Mouse (Mus musculus): Measurements from ENCODE around the gene Ttc8. TPM values are rescaled to one million over a fixed set of nuclear protein-coding genes. Genes with fewer than 3 reads are reported as not detected.

Gene Ttc8
- polyA plus RNA-seq, 1 experiment from 2014 or later: 36.7 TPM

GRCm38 (mm10) chr12:98984785-98985184 lies 64.4 kb downstream of the Ttc8 start:
- ATAC-seq (ENCODE audit: low FRiP score, low read depth): no peak
- Histone ChIP-seq H3K9ac (no peak overlapping the region), H3K4me3 (no peak overlapping the region), H3K9me3 (no peaks in the 10 kb centered on the region), H3K4me2 (replicated peaks) (no peak overlapping the region), H3K4me1 (no peaks in the 10 kb centered on the region), H3K27ac (no peak overlapping the region), H3K27me3 (no peaks in the 10 kb centered on the region), H3K36me3 (peaks cover 12% of the 10 kb centered on the region)
- 91% methylated on average over 2 of the region's 2 CpGs for WGBS

GRCm38 (mm10) chr12:98991076-98991829 lies 70.9 kb downstream of the Ttc8 start:
- Histone ChIP-seq H3K4me1 (no peaks in the 10 kb centered on the region), H3K36me3 (no peaks in the 10 kb centered on the region), H3K9me3 (no peaks in the 10 kb centered on the region), H3K4me3 (no peak overlapping the region), H3K4me2 (replicated peaks) (no peak overlapping the region), H3K9ac (no peak overlapping the region), H3K27ac (no peak overlapping the region), H3K27me3 (no peaks in the 10 kb centered on the region)
- no peak for ATAC-seq (ENCODE audit: low FRiP score, low read depth)
- 81% methylated on average over 2 of the region's 2 CpGs for WGBS

- Histone ChIP-seq H3K36me3 (no peaks in the 10 kb centered on the region), H3K9ac (no peak overlapping the region), H3K27me3 (no peaks in the 10 kb centered on the region), H3K4me1 (no peaks in the 10 kb centered on the region), H3K27ac (no peak overlapping the region), H3K9me3 (no peaks in the 10 kb centered on the region), H3K4me3 (no peak overlapping the region), H3K4me2 (replicated peaks) (no peak overlapping the region)
- no peak for ATAC-seq (ENCODE audit: low FRiP score, low read depth)
- 81% methylated on average over 3 of the region's 3 CpGs for WGBS
Observed at GRCm38 (mm10) chr12:98991830-98992216, 71.4 kb downstream of the Ttc8 start.

- H3K4me3 ChIP-seq: no peak overlapping the region
- H3K9me3 ChIP-seq: no peaks in the 10 kb centered on the region
- no peak for ATAC-seq (ENCODE audit: low FRiP score, low read depth)
- no peak overlapping the region for H3K27ac ChIP-seq
- H3K4me1 ChIP-seq: no peaks in the 10 kb centered on the region
- H3K9ac ChIP-seq: no peak overlapping the region
- no peak overlapping the region for H3K4me2 ChIP-seq (replicated peaks)
- H3K36me3 ChIP-seq: no peaks in the 10 kb centered on the region
- WGBS: 89% methylated on average over 2 of the region's 2 CpGs
- no peaks in the 10 kb centered on the region for H3K27me3 ChIP-seq
Observed at GRCm38 (mm10) chr12:98993736-98994135, 73.4 kb downstream of the Ttc8 start.

- H3K4me2 ChIP-seq (replicated peaks): no peak overlapping the region
- WGBS: 78% methylated on average over 3 of the region's 3 CpGs
- H3K9ac ChIP-seq: no peak overlapping the region
- H3K4me3 ChIP-seq: no peak overlapping the region
- no peaks in the 10 kb centered on the region for H3K27me3 ChIP-seq
- H3K9me3 ChIP-seq: no peaks in the 10 kb centered on the region
- ATAC-seq (ENCODE audit: low FRiP score, low read depth): no peak
- no peak overlapping the region for H3K27ac ChIP-seq
- no peaks in the 10 kb centered on the region for H3K36me3 ChIP-seq
- H3K4me1 ChIP-seq: no peaks in the 10 kb centered on the region
Observed at GRCm38 (mm10) chr12:98994366-98994765, 74.0 kb downstream of the Ttc8 start.

- Histone ChIP-seq H3K4me3 (no peak overlapping the region), H3K27ac (no peak overlapping the region), H3K4me2 (replicated peaks) (no peak overlapping the region), H3K27me3 (no peaks in the 10 kb centered on the region), H3K4me1 (no peaks in the 10 kb centered on the region), H3K9ac (no peak overlapping the region), H3K9me3 (no peaks in the 10 kb centered on the region), H3K36me3 (no peaks in the 10 kb centered on the region)
- WGBS: 89% methylated on average over 1 of the region's 1 CpGs
- no peak for ATAC-seq (ENCODE audit: low FRiP score, low read depth)
Observed at GRCm38 (mm10) chr12:98995881-98996280, 75.5 kb downstream of the Ttc8 start.

- no peak overlapping the region for H3K4me3 ChIP-seq
Observed at GRCm38 (mm10) chr12:98996581-98996988, 76.2 kb downstream of the Ttc8 start.

GRCm38 (mm10) chr12:98997046-98997445 lies 76.7 kb downstream of the Ttc8 start:
- 85% methylated on average over 5 of the region's 5 CpGs for WGBS
- H3K27me3 ChIP-seq: no peaks in the 10 kb centered on the region

More at GRCm38 (mm10) chr12:98996581-98996988, 76.2 kb downstream of the Ttc8 start:
- Histone ChIP-seq H3K9me3 (no peaks in the 10 kb centered on the region), H3K9ac (no peak overlapping the region), H3K36me3 (no peaks in the 10 kb centered on the region), H3K27ac (no peak overlapping the region), H3K4me2 (replicated peaks) (no peak overlapping the region), H3K4me1 (no peaks in the 10 kb centered on the region), H3K27me3 (no peaks in the 10 kb centered on the region)
- WGBS: 49% methylated on average over 6 of the region's 6 CpGs
- no peak for ATAC-seq (ENCODE audit: low FRiP score, low read depth)

GRCm38 (mm10) chr12:98998662-98999428 lies 78.5 kb downstream of the Ttc8 start:
- Histone ChIP-seq H3K9ac (no peak overlapping the region), H3K27ac (no peak overlapping the region)
- WGBS: 85% methylated on average over 10 of the region's 10 CpGs

More at GRCm38 (mm10) chr12:98997046-98997445, 76.7 kb downstream of the Ttc8 start:
- no peaks in the 10 kb centered on the region for H3K4me1 ChIP-seq
- no peaks in the 10 kb centered on the region for H3K9me3 ChIP-seq
- no peaks in the 10 kb centered on the region for H3K36me3 ChIP-seq
- no peak for ATAC-seq (ENCODE audit: low FRiP score, low read depth)
- H3K4me3 ChIP-seq: no peak overlapping the region
- H3K4me2 ChIP-seq (replicated peaks): no peak overlapping the region
- H3K9ac ChIP-seq: no peak overlapping the region
- no peak overlapping the region for H3K27ac ChIP-seq

GRCm38 (mm10) chr12:99000310-99000709 lies 79.9 kb downstream of the Ttc8 start:
- no peaks in the 10 kb centered on the region for H3K9me3 ChIP-seq
- H3K36me3 ChIP-seq: no peaks in the 10 kb centered on the region
- no peak overlapping the region for H3K9ac ChIP-seq
- H3K4me3 ChIP-seq: no peak overlapping the region
- no peak overlapping the region for H3K27ac ChIP-seq
- ATAC-seq (ENCODE audit: low FRiP score, low read depth): no peak
- H3K4me2 ChIP-seq (replicated peaks): no peak overlapping the region
- 75% methylated on average over 2 of the region's 2 CpGs for WGBS
- H3K4me1 ChIP-seq: no peaks in the 10 kb centered on the region
- no peaks in the 10 kb centered on the region for H3K27me3 ChIP-seq

More at GRCm38 (mm10) chr12:98998662-98999428, 78.5 kb downstream of the Ttc8 start:
- ATAC-seq (ENCODE audit: low FRiP score, low read depth): no peak
- no peaks in the 10 kb centered on the region for H3K4me1 ChIP-seq
- no peaks in the 10 kb centered on the region for H3K36me3 ChIP-seq
- no peak overlapping the region for H3K4me3 ChIP-seq
- H3K27me3 ChIP-seq: no peaks in the 10 kb centered on the region
- H3K9me3 ChIP-seq: no peaks in the 10 kb centered on the region
- no peak overlapping the region for H3K4me2 ChIP-seq (replicated peaks)

GRCm38 (mm10) chr12:99003046-99003445 lies 82.7 kb downstream of the Ttc8 start:
- Histone ChIP-seq H3K9ac (no peak overlapping the region), H3K9me3 (no peaks in the 10 kb centered on the region), H3K4me2 (replicated peaks) (no peak overlapping the region), H3K4me1 (no peaks in the 10 kb centered on the region), H3K36me3 (no peaks in the 10 kb centered on the region), H3K4me3 (no peak overlapping the region), H3K27me3 (no peaks in the 10 kb centered on the region), H3K27ac (no peak overlapping the region)
- 65% methylated on average over 4 of the region's 4 CpGs for WGBS
- no peak for ATAC-seq (ENCODE audit: low FRiP score, low read depth)

- ATAC-seq (ENCODE audit: low FRiP score, low read depth): no peak
- H3K4me3 ChIP-seq: no peak overlapping the region
- H3K27ac ChIP-seq: no peak overlapping the region
- H3K27me3 ChIP-seq: no peaks in the 10 kb centered on the region
- no peaks in the 10 kb centered on the region for H3K4me1 ChIP-seq
- H3K9me3 ChIP-seq: no peaks in the 10 kb centered on the region
- 91% methylated on average over 2 of the region's 2 CpGs for WGBS
- H3K36me3 ChIP-seq: no peaks in the 10 kb centered on the region
- H3K4me2 ChIP-seq (replicated peaks): no peak overlapping the region
- no peak overlapping the region for H3K9ac ChIP-seq
Observed at GRCm38 (mm10) chr12:99004752-99005151, 84.4 kb downstream of the Ttc8 start.

All from limb, embryonic 13.5 days (tissue).